Mouse (Mus musculus): ENCODE results near the gene Vstm2a. TPM values are rescaled to one million over a fixed set of nuclear protein-coding genes. Genes with fewer than 3 reads are reported as not detected.

Gene Vstm2a
- total RNA-seq (2021) (not detected), polyA plus RNA-seq (2012; rRNA removed) (not detected in 2 replicates)
- long read RNA-seq, result 0 reads

GRCm38 (mm10) chr11:16257473-16257921 lies at the start of gene Vstm2a:
Gene Vstm2a (plus strand): TSS chr11:16257724.
- Histone ChIP-seq H3K9ac (ENCODE audit: low read depth, low read length) (no peak within 1 kb of the TSS), H3K27me3 (ENCODE audit: control insufficient read depth, insufficient read depth, low read length) (peaks cover 9% of the 10 kb centered on the region), H3K36me3 (ENCODE audit: control insufficient read depth, insufficient read depth, low read length) (no peaks in the 10 kb centered on the region), H3K27ac (no peak within 1 kb of the TSS), H3K79me2 (replicated peaks; ENCODE audit: control insufficient read depth, insufficient read depth, low read length) (no peaks in the 10 kb centered on the region), H3K4me1 (ENCODE audit: control insufficient read depth, insufficient read depth, low read length) (no peaks in the 10 kb centered on the region), H3K4me3 (peak within 1 kb of the TSS; percentile 27)
- peak in 1 of 2 experiments; percentile 3 for DNase-seq
- intact Hi-C loops (cut with DNase I), result no loop called here
- under 1% methylated on average over 44 of the region's 44 CpGs for WGBS
- no peak for TF ChIP-seq POLR2A (IDR thresholded peaks at IDR 0.05; ENCODE audit: insufficient read depth, low read depth, low read length)
- no peak for TF ChIP-seq EP300 (IDR thresholded peaks at IDR 0.05; ENCODE audit: insufficient read depth, low read depth, low read length)
- TF ChIP-seq CTCF (IDR thresholded peaks at IDR 0.05), result no peak

- no peaks in the 10 kb centered on the region for H3K79me2 ChIP-seq (replicated peaks; ENCODE audit: control insufficient read depth, insufficient read depth, low read length)
- TF ChIP-seq EP300 (IDR thresholded peaks at IDR 0.05; ENCODE audit: insufficient read depth, low read depth, low read length), result no peak
- TF ChIP-seq CTCF (IDR thresholded peaks at IDR 0.05), result no peak
- TF ChIP-seq POLR2A (IDR thresholded peaks at IDR 0.05; ENCODE audit: insufficient read depth, low read depth, low read length), result no peak
- no peak overlapping the region for H3K27ac ChIP-seq
- H3K9ac ChIP-seq (ENCODE audit: low read depth, low read length), result no peak overlapping the region
- H3K27me3 ChIP-seq (ENCODE audit: control insufficient read depth, insufficient read depth, low read length), result peaks cover 9% of the 10 kb centered on the region
- H3K4me1 ChIP-seq (ENCODE audit: control insufficient read depth, insufficient read depth, low read length), result no peaks in the 10 kb centered on the region
- no peaks in the 10 kb centered on the region for H3K36me3 ChIP-seq (ENCODE audit: control insufficient read depth, insufficient read depth, low read length)
- intact Hi-C loops (cut with DNase I), result no loop called here
- DNase-seq, result no peak
- WGBS, result 36% methylated on average over 7 of the region's 7 CpGs
- H3K4me3 ChIP-seq, result no peak overlapping the region
Observed at GRCm38 (mm10) chr11:16257011-16257410, 513 bp upstream of the Vstm2a start.

DNA sequence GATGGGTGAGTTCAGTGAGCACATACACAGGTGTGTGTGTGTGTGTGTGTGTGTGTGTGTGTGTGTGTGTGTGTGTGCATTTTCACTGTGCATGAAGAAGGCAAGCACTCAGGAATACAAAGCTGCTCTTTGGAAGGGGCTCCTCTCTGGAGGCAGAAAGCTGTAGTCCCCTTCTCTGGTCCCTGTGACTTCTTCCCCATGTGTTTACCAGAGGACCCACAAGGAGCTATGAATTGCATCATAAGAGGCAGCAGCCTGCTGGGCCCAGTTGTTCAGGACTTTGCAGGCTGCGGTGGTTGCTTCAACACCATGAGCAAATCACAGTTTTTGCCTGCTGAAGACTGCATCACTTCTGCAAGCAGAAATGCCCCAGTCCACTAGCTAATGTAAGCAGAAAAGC lies 776 bp downstream of the Vstm2a start:
- H3K4me3 ChIP-seq, result no peak overlapping the region
- no peak for TF ChIP-seq POLR2A (IDR thresholded peaks at IDR 0.05; ENCODE audit: insufficient read depth, low read depth, low read length)
- no peak for TF ChIP-seq CTCF (IDR thresholded peaks at IDR 0.05)
- no peaks in the 10 kb centered on the region for H3K79me2 ChIP-seq (replicated peaks; ENCODE audit: control insufficient read depth, insufficient read depth, low read length)
- peaks cover 9% of the 10 kb centered on the region for H3K27me3 ChIP-seq (ENCODE audit: control insufficient read depth, insufficient read depth, low read length)
- no peak for DNase-seq
- no peak overlapping the region for H3K9ac ChIP-seq (ENCODE audit: low read depth, low read length)
- H3K27ac ChIP-seq, result no peak overlapping the region
- H3K4me1 ChIP-seq (ENCODE audit: control insufficient read depth, insufficient read depth, low read length), result no peaks in the 10 kb centered on the region
- intact Hi-C loops (cut with DNase I), result no loop called here
- WGBS, result 34% methylated on average over 1 of the region's 1 CpGs
- H3K36me3 ChIP-seq (ENCODE audit: control insufficient read depth, insufficient read depth, low read length), result no peaks in the 10 kb centered on the region

GRCm38 (mm10) chr11:16259876-16260275 lies 2.4 kb downstream of the Vstm2a start:
- H3K36me3 ChIP-seq (ENCODE audit: control insufficient read depth, insufficient read depth, low read length), result no peaks in the 10 kb centered on the region
- TF ChIP-seq CTCF (IDR thresholded peaks at IDR 0.05) (no peak), POLR2A (IDR thresholded peaks at IDR 0.05; ENCODE audit: insufficient read depth, low read depth, low read length) (no peak), EP300 (IDR thresholded peaks at IDR 0.05; ENCODE audit: insufficient read depth, low read depth, low read length) (no peak)
- intact Hi-C loops (cut with DNase I), result no loop called here
- H3K4me1 ChIP-seq (ENCODE audit: control insufficient read depth, insufficient read depth, low read length), result no peaks in the 10 kb centered on the region
- H3K4me3 ChIP-seq, result no peak overlapping the region
- no peak for DNase-seq
- H3K79me2 ChIP-seq (replicated peaks; ENCODE audit: control insufficient read depth, insufficient read depth, low read length), result no peaks in the 10 kb centered on the region
- 27% methylated on average over 9 of the region's 9 CpGs for WGBS
- H3K9ac ChIP-seq (ENCODE audit: low read depth, low read length), result no peak overlapping the region
- H3K27me3 ChIP-seq (ENCODE audit: control insufficient read depth, insufficient read depth, low read length), result peaks cover 9% of the 10 kb centered on the region
- H3K27ac ChIP-seq, result no peak overlapping the region

- peaks cover 9% of the 10 kb centered on the region for H3K27me3 ChIP-seq (ENCODE audit: control insufficient read depth, insufficient read depth, low read length)
- no peaks in the 10 kb centered on the region for H3K79me2 ChIP-seq (replicated peaks; ENCODE audit: control insufficient read depth, insufficient read depth, low read length)
- WGBS, result 1% methylated on average over 40 of the region's 40 CpGs
- no peaks in the 10 kb centered on the region for H3K4me1 ChIP-seq (ENCODE audit: control insufficient read depth, insufficient read depth, low read length)
- TF ChIP-seq EP300 (IDR thresholded peaks at IDR 0.05; ENCODE audit: insufficient read depth, low read depth, low read length) (no peak), POLR2A (IDR thresholded peaks at IDR 0.05; ENCODE audit: insufficient read depth, low read depth, low read length) (no peak), CTCF (IDR thresholded peaks at IDR 0.05) (peak; percentile 65)
- peak overlapping the region; percentile 24; the same call in 1 of the 2 replicates for H3K4me3 ChIP-seq
- no peak overlapping the region for H3K9ac ChIP-seq (ENCODE audit: low read depth, low read length)
- intact Hi-C loops (cut with DNase I), result no loop called here
- peak; percentile 12 to 39 for DNase-seq
- no peak overlapping the region for H3K27ac ChIP-seq
- no peaks in the 10 kb centered on the region for H3K36me3 ChIP-seq (ENCODE audit: control insufficient read depth, insufficient read depth, low read length)
Observed at GRCm38 (mm10) chr11:16260764-16261578, 3.4 kb downstream of the Vstm2a start.

- no peaks in the 10 kb centered on the region for H3K4me1 ChIP-seq (ENCODE audit: control insufficient read depth, insufficient read depth, low read length)
- WGBS, result 80% methylated on average over 1 of the region's 1 CpGs
- no peaks in the 10 kb centered on the region for H3K27me3 ChIP-seq (ENCODE audit: control insufficient read depth, insufficient read depth, low read length)
- no peak overlapping the region for H3K27ac ChIP-seq
- H3K79me2 ChIP-seq (replicated peaks; ENCODE audit: control insufficient read depth, insufficient read depth, low read length), result no peaks in the 10 kb centered on the region
- H3K4me3 ChIP-seq, result no peak overlapping the region
- no peak for DNase-seq
- intact Hi-C loops (cut with DNase I), result no loop called here
- H3K36me3 ChIP-seq (ENCODE audit: control insufficient read depth, insufficient read depth, low read length), result no peaks in the 10 kb centered on the region
- no peak overlapping the region for H3K9ac ChIP-seq (ENCODE audit: low read depth, low read length)
- no peak for TF ChIP-seq EP300 (IDR thresholded peaks at IDR 0.05; ENCODE audit: insufficient read depth, low read depth, low read length)
- no peak for TF ChIP-seq CTCF (IDR thresholded peaks at IDR 0.05)
Observed at GRCm38 (mm10) chr11:16268396-16268795, 10.9 kb downstream of the Vstm2a start.

Measured in heart, adult 2 months (tissue).